Mouse (Mus musculus) heart, postnatal 10 days (tissue): Measurements from ENCODE around the gene Lin54. TPM values are rescaled to one million over a fixed set of nuclear protein-coding genes. Genes with fewer than 3 reads are reported as not detected.
"Not testable (repeated sequence)": the region's sequence is repeated elsewhere in the genome, so short reads cannot be mapped to it uniquely, and the experiment has no call there.

Experiments used
- DNase-seq, 2 experiments: peaks; one replicate each; pipeline ENCODE4 v3.0.0; 2021
- intact Hi-C: fragments of 180-260 bp; cut with DNase I; formaldehyde crosslinking; loops from one replicate; pipeline ENCODE4 v1.15.1; 2025
- microRNA-seq, 2 experiments: library from miRNA; unstranded; fragments of <30 nt; microRNA quantifications; one replicate each; pipeline ENCODE4 v1.2.0; 2022
- total RNA-seq, 2 experiments: library from RNA; stranded (reverse); gene quantifications; 2 replicates each; pipeline ENCODE4 v1.2.3; 2021

Lin54 gene
- total RNA-seq, 2 experiments from 2014 or later: 12.0 to 14.7 TPM

GRCm38 (mm10) chr5:100428031-100428733 is 72.3 kb downstream of the Lin54 start:
- intact Hi-C loops: loop anchor here (2.0 kb wide), 1 partner anchor 91 kb away; the partner anchor contains the start of gene Cops4
- DNase-seq: no peak

GRCm38 (mm10) chr5:100427276-100427675 is 73.2 kb downstream of the Lin54 start:
- intact Hi-C loops: no loop called here
- DNase-seq: no peak

- intact Hi-C loops, DNase-seq: not testable (repeated sequence)
Measured at GRCm38 (mm10) chr5:100425823-100426222, 74.6 kb downstream of the Lin54 start.

- intact Hi-C loops: no loop called here
- DNase-seq: no peak
Measured at GRCm38 (mm10) chr5:100424252-100424651, 76.2 kb downstream of the Lin54 start.

- intact Hi-C loops: no loop called here
- DNase-seq: no peak
Measured at GRCm38 (mm10) chr5:100423626-100424025, 76.8 kb downstream of the Lin54 start.

GRCm38 (mm10) chr5:100418861-100419260 is 81.6 kb downstream of the Lin54 start:
- no peak for DNase-seq
- intact Hi-C loops: loop anchor here (5.0 to 10.0 kb wide), 2 partner anchors 78 to 444 kb away; partner anchors contain the start of genes 4930524J08Rik and Hnrnpd

- no peak for DNase-seq
- intact Hi-C loops: loop anchor here (5.0 to 10.0 kb wide), 2 partner anchors 79 to 443 kb away; partner anchors contain the start of genes 4930524J08Rik and Hnrnpd
Measured at GRCm38 (mm10) chr5:100418077-100418476, 82.4 kb downstream of the Lin54 start.

- intact Hi-C loops: loop anchor here (1.0 to 10.0 kb wide), 4 partner anchors 13 to 441 kb away; partner anchors contain the start of genes 4930524J08Rik, Cops4 and Hnrnpd
Measured at GRCm38 (mm10) chr5:100415761-100416590, 84.5 kb downstream of the Lin54 start, which contains the start of gene Sec31a. Gene Sec31a, minus strand, starts transcription at chr5:100416234.

GRCm38 (mm10) chr5:100414474-100415196 is 85.8 kb downstream of the Lin54 start:
- intact Hi-C loops: loop anchor here (5.0 to 10.0 kb wide), 2 partner anchors 83 to 440 kb away; partner anchors contain the start of genes 4930524J08Rik and Hnrnpd

More at GRCm38 (mm10) chr5:100415761-100416590, 84.5 kb downstream of the Lin54 start, which contains the start of gene Sec31a:
- peak; percentile 99 for DNase-seq

GRCm38 (mm10) chr5:100412886-100413285 is 87.6 kb downstream of the Lin54 start:
- intact Hi-C loops: loop anchor here (10.0 kb wide), 1 partner anchor 438 kb away; the partner anchor contains the start of genes 4930524J08Rik and Hnrnpd
- no peak for DNase-seq

More at GRCm38 (mm10) chr5:100414474-100415196, 85.8 kb downstream of the Lin54 start:
- DNase-seq: no peak

GRCm38 (mm10) chr5:100410281-100410680 is 90.2 kb downstream of the Lin54 start:
- DNase-seq: no peak
- intact Hi-C loops: loop anchor here (10.0 kb wide), 1 partner anchor 435 kb away; the partner anchor contains the start of genes 4930524J08Rik and Hnrnpd

GRCm38 (mm10) chr5:100408485-100408884 is 92.0 kb downstream of the Lin54 start:
- no peak for DNase-seq

GRCm38 (mm10) chr5:100396753-100397152 is 103.7 kb downstream of the Lin54 start:
- intact Hi-C loops: no loop called here
- DNase-seq: no peak

More at GRCm38 (mm10) chr5:100408485-100408884, 92.0 kb downstream of the Lin54 start:
- intact Hi-C loops: loop anchor here (5.0 kb wide), 1 partner anchor 36 kb away; no protein-coding TSS in a partner anchor

GRCm38 (mm10) chr5:100393681-100394080 is 106.8 kb downstream of the Lin54 start:
- peak in 1 of 2 experiments; percentile 22 for DNase-seq
- intact Hi-C loops: no loop called here

- intact Hi-C loops: no loop called here
- DNase-seq: no peak
Measured at GRCm38 (mm10) chr5:100392436-100392955, 107.9 kb downstream of the Lin54 start.

Small RNA genes lying within 50 kb of the gene (microRNA-seq; reads per million reads assigned to microRNA genes)
- 0 reads per million in 2 experiments for gene Gm23222

Other genes with a start within 250 kb of the Lin54 start
- 100 to 1,000 TPM; 144 to 150 TPM for gene Sec31a, start 84.4 kb downstream of the Lin54 start, total RNA-seq
- 10 to 100 TPM; 82.2 to 87.9 TPM for gene Cops4, start 17.7 kb upstream of the Lin54 start, total RNA-seq
- 1 to 10 TPM; 2.1 to 3.1 TPM for gene Plac8, start 71.6 kb upstream of the Lin54 start, total RNA-seq
- 10 to 100 TPM; 61.8 to 62.4 TPM for gene Coq2, start 174.5 kb upstream of the Lin54 start, total RNA-seq
- gene Hpse, start 219.1 kb upstream of the Lin54 start, total RNA-seq: under 1 TPM; 0.74 to 0.79 TPM